Mouse (Mus musculus) leukemia stem cell, adult 10-12 weeks (primary cell): Measurements from ENCODE around the gene Zfp612. TPM values are rescaled to one million over a fixed set of nuclear protein-coding genes. Genes with fewer than 3 reads are reported as not detected.

Experiments used
- polyA plus RNA-seq: library from polyadenylated mRNA; stranded (reverse); fragments of >175 nt; gene quantifications from 2 replicates; pipeline ENCODE4 v1.2.3, GENCODE M21; 2012; ENCODE audit warnings: low replicate concordance

The Zfp612 gene
- polyA plus RNA-seq = 0.06 and 0.26 TPM in 2 replicates

DNA sequence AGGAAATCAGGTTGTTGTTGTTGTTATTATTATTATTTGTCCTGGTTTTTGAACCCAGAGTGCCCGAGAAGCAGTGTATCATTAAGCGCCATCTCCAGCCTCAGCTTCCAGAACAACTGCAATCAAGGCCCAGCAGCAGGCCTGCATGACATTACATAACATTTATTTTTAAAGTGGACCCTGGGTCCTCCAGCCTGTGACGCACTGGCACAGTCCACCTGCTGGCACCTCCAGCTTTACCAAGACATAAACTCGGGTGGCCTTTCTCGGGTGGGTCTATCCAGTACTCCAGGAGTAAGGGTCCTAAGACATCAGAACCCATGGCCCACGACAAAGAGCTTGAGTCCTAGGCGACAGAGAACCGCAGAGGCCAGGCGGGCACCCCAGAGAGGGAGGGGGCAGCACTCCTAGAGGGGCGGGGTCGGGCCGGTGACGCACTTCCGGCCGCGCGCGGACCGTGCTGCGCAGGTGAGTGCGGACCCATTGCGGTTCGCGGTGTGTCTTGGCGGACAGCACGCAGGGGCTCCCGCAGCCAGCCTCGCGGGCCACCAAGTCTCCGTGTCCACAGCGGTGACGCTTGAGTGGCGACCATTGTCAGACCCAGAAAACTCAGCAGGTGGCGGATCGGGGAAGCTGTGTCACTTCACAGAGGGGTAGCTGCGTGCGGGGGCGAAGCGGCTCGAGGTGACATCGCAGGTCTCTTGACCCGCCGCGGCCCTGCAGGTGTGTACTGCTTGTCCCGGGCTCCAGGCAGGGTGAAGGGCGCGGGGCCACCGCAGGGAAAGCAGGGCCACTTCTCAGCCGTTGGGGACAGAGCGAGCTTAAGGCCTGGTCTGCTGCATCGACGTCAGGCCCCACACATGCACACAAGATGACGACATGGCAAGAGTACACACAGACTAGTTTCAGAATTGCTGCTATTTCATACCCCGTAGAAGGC, at the start of gene Zfp612:
Gene Zfp612, plus strand, starts transcription at position 465 of the 940 bp plus-strand sequence.

DNA sequence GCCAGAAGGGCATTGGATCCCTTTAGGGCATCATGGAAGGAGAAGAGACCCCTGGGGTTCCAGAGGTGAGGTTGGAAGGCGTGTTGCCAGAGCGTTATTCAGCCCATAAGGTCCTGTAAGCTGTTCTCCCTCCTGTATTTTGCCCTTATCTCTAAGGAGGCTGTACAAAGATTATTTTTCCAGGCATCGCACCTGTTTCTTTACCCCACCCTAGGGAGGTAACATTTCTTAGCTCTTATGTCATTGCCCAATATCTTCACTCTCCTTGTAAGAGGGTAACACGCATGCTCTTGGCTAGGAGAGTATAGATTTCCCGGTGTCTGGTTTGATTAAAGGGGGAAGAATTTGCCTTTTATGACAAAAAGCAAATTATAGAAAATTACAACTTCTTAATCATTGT, 39.9 kb upstream of the Zfp612 start, which contains the start of gene Chst4:
Gene Chst4, minus strand, starts transcription at position 82 of the 400 bp plus-strand sequence.

DNA sequence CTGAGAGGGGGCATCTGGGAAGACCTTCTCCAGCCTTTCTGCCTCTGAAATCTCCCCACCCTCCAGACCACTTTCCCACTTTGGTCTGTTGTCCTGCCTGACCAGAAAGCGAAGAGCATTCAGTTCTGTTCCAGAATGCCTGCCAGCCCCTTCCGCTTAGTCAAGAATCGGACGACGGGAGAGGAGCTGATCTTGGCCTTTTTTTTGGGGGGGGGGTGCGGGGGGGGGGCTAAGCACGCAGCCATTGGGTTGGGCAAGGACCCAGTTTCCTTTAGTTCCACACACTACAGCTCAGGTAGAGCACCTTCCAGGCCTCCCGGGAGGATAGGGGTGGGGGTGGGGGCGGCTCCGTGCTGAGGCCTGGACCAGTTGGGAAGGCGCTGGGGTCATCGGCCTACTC, 21.4 kb downstream of the Zfp612 start, which contains the start of gene Gm21964:
Gene Gm21964, plus strand, starts transcription at position 301 of the 400 bp plus-strand sequence.

DNA sequence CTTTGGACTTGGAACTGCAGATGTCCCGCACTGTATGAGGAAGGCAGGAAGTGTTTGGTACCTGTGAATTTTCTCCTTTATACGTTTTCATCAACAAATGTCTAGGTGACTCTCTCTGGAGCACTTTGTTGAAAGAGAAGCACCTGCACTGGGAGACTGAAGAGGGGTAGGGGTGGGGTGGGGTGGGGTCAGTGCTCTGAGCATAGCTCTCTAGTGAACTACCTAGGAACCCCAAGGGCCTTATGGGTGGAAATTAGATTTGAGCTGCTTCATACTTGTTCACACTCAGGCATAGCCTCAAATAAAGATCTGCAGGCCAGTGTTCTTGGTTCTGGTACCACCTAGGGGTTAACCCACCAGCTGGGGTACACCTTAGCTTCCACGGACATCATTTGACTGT, 23.1 kb downstream of the Zfp612 start, which contains the start of gene Gm17720:
Gene Gm17720, minus strand, starts transcription at position 101 of the 400 bp plus-strand sequence.

Other genes starting within 250 kb of the Zfp612 start
- 1.9 and 3.2 TPM in 2 replicates for gene Phlpp2, start 211.2 kb upstream of the Zfp612 start, polyA plus RNA-seq
- gene Marveld3, start 117.5 kb upstream of the Zfp612 start, polyA plus RNA-seq = not detected in 2 replicates
- not detected in 2 replicates for gene Tat, start 89.3 kb upstream of the Zfp612 start, polyA plus RNA-seq
- gene Chst4, start 40.0 kb upstream of the Zfp612 start, polyA plus RNA-seq = not detected in 2 replicates
- gene Gm21964, start 21.5 kb downstream of the Zfp612 start, polyA plus RNA-seq = not detected in 2 replicates
- not detected in 2 replicates for gene Gm17720, start 23.0 kb downstream of the Zfp612 start, polyA plus RNA-seq
- gene Calb2, start 88.5 kb downstream of the Zfp612 start, polyA plus RNA-seq = not detected in 2 replicates
- gene Cmtr2, start 135.9 kb downstream of the Zfp612 start, polyA plus RNA-seq = 0.23 and 0.93 TPM in 2 replicates
- gene Hydin, start 187.2 kb downstream of the Zfp612 start, polyA plus RNA-seq = not detected in 2 replicates